Mouse (Mus musculus): ENCODE data around the gene Klhl6. TPM values are rescaled to one million over a fixed set of nuclear protein-coding genes. Genes with fewer than 3 reads are reported as not detected.
"Not testable (repeated sequence)": the region's sequence is repeated elsewhere in the genome, so short reads cannot be mapped to it uniquely, and the experiment has no call there.

Gene Klhl6
- 10 to 100 TPM in 1 of 4 experiments, 1 to 10 TPM in 3; 5.3 to 11.0 (median 6.8) TPM for total RNA-seq (2022)

GRCm38 (mm10) chr16:19982537-19983257, at the start of gene Klhl6:
TSS of gene Klhl6 (minus strand) at chr16:19983037.
- peak; percentile 56 for DNase-seq

GRCm38 (mm10) chr16:20027241-20027640, 44.4 kb upstream of the Klhl6 start:
- not testable (repeated sequence) for DNase-seq

DNA sequence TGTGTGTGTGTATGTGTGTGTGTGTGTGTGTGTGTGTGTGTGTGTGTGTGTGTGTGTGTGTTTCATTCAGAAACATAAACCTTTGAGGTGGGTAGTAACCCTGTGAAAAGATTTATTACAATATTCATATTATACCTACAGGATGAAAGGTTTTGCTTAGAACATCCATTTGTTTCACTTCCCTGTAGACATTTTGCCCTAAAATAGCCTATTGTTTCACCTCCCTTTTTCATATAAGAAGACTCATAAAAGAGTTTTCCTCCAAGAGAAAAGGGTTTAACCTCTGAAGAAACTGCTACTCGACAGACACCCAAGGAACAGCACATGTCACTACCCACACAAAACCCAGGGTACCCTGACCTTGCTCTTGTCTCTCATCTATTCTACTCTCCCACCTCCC, 40.0 kb upstream of the Klhl6 start:
- no peak for DNase-seq

DNA sequence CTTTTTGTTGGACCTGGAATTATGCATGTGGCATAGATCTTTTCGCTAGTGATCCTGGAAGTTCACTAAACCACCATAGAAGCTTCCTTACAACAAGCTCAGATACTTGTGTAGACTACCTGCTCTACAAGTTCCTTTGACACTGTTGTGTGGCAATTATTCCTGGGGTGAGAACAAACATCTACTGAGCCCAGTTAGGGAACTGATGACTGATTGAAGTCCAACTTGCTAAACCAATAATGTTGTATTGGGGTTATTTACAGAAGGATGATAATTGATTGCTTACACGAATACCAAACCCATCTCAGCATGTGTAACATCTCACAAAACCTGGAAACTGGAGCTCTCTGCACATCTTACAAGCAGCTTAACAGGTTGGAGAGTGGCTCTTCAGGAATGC, 39.0 kb upstream of the Klhl6 start:
- DNase-seq, result no peak

GRCm38 (mm10) chr16:20012647-20013046, 29.8 kb upstream of the Klhl6 start:
- no peak for DNase-seq

DNA sequence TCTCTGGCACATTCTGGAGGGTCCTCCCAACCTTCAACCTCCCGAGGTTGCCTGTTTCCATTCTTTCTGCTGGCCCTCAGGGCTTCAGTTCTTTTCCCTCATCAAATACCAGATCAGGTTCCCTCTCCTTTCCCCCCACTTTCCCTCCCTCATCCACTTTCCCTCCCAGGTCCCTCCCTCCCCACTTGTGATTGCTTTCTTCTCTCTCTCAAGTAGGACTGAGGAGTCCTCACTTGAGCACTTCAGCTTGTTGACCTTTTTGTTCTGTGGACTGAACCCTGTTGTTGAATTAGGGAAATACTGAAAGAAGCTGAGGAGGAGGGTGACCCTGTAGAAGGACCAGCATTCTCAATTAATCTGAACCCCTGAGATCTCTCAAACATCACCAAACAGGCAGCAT, 23.2 kb upstream of the Klhl6 start:
- DNase-seq, result no peak

DNA sequence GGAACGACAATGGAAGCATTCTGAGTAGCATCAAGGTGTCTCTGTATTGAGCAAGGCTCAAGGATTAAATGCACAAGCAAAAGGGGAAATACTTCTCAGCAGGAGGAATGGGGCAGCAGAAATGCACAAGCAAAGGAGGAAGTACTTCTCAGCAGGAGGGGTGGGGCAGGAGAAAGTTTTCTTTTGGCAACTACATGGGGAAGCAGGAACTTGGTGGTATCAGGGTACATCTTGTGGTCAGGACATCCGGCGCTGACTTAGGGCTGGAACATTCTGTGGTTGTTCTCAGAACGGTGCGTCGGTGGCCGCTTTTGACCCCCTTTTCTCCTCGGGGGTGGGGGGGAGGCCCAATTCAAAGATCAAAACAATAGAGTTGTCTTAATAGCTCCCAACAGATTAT, 17.4 kb upstream of the Klhl6 start:
- not testable (repeated sequence) for DNase-seq

GRCm38 (mm10) chr16:19997616-19998015, 14.8 kb upstream of the Klhl6 start:
- DNase-seq, result no peak

DNA sequence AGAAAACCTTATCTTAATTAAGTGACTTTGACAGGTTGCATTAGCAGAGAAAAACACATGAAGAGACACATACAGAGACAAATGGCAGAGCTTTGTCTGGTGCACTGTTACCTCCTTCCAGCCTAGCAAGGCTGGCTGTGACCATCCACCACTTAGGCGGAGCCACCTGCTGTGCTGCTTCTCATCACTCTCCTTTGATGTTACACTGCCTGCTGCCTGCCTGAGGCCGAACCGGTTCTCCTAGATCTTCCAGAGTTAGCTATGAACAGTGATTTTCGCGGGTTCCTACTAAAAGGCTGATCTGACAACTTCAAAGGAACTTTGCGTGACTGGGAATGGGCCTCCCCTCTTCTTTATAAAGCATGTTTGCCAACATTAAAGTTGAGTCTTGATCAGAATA, 14.1 kb upstream of the Klhl6 start:
- DNase-seq, result not testable (repeated sequence)

DNA sequence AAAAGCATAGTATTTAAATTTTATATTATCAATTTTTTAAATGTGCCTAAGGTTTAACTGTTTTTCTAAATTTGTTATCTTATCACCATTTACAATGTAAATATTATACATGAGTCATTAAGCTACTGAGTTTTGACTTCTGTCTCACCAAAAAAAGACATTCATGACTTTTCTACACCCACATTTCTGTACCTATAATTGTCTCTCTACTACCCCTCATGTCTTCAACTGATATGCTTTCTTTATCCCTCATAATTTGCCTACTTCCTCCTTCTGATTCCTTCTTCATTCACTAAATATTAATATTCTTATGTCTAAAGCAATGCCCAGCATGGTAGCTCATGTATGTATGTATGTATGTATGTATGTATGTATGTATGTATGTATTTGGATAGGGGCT, 13.0 kb upstream of the Klhl6 start:
- no peak for DNase-seq

DNA sequence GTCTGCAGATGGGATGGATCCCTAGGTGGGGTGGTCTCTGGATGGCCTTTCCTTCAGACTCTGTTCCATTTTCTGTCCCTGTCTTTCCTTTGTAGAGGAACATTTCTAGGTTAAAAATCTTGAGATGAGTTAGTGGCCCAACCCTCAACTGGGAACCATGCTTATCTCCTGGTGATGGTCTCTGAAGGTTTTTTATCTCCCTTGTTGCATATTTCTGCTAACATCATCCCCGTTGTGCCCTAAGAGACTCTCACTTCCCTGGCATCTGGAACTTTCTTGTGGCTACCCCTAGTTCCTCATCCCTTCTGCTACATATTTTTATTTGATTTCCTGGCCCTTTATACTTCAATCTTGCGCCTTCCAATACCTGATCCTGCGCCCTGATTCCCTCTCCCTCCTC, 10.4 kb upstream of the Klhl6 start:
- DNase-seq, result no peak

DNA sequence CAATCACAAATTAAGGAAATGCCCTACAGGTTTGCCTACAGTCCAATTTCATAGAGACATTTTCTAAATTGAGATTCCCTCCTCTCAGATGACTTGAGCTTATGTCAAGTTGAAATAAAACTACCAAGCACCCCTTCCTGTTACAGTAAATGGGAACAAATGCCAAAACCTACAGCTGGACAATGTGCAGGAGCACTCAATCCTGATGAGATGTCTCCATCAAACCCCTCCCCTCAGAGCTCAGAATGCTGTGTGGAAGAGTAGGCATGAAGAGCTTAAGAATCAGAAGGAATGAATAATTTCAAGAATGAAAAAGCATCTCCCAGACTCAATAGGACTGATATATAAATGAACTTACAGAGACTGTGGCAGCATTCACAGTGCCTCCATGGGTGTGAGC, 7.7 kb upstream of the Klhl6 start:
- DNase-seq, result no peak

GRCm38 (mm10) chr16:19987589-19987988, 4.8 kb upstream of the Klhl6 start:
- no peak for DNase-seq

- no peak for DNase-seq
These were observed 2.2 kb upstream of the Klhl6 start for GRCm38 (mm10) chr16:19984884-19985643.

DNA sequence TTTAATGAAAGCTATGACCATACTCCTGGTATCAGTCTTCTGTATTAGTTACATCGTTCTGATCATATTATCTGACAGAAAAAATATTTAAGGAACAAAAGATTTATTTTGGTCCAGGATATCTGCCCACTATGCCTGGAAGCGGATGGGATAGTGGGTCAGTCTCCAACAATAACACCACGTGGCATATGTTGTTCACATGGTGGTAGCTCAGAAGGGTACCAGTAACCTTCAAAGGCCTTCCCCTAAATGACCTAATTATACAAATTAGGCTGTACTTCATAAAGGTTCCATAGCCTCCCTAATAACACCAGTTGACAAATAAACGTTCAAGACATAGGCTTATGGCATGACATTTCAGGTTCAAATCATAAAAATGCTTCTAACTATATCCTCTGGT, 722 bp upstream of the Klhl6 start:
- DNase-seq, result no peak

DNA sequence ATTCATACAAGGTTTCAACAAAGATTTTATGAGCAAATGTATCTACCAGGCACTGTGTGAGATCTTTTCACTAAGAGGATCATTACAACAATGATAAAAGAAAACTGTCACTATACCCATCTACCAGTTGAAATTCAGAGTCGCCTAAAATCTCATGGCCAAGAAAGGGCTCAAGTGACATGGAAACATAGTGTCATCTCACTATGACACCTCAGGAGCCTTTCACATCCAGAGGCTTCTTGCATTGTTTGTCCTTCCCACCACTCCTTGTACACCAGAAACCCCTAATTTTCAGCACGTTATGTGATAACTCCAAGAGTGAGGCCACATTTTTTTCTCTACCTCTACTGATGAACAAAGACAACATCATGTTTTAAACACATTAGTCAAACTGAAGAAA, 1.2 kb downstream of the Klhl6 start:
- no peak for DNase-seq

GRCm38 (mm10) chr16:19981006-19981405, 1.8 kb downstream of the Klhl6 start:
- DNase-seq, result no peak

- DNase-seq, result no peak
These were observed 3.1 kb downstream of the Klhl6 start for GRCm38 (mm10) chr16:19979755-19980154.

DNA sequence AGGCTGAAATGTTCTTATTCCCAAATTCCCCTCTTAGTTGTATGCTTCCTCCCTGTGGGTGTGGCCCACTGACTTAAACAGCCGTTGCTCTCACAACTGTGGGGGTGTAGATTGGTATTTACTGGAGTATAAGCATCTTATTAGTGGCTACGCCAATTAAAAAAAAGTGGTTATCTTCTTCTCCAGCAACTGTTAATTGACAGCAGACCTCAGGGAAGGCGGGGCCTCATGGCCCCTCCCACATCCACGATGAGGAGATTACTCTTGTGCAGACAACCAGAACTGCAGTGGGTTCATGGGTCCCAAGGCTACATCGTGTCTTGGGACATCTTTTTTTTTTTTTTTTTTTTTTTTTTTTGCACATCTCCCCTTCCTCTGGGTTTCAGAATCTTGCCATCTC, 5.6 kb downstream of the Klhl6 start:
- no peak for DNase-seq

GRCm38 (mm10) chr16:19976825-19977224, 6.0 kb downstream of the Klhl6 start:
- no peak for DNase-seq

DNA sequence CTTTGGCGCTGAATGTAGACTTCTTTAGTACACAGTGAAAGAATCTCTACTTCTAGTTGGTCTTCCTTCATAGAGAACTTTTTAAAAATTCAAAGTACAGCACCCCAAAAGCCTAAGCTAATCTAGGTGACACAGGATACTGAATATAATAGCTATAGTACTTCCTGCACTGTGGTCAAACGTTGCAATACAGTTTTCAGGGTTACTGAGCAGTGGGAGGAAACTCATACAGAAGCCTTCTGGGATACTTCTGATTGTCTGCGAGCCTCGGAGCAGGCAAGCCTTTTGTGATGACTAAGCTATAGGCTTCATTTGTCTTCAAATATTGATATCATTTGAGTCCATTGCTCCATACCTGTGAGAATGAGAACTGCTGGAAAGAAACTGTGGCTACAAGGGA, 7.4 kb downstream of the Klhl6 start:
- no peak for DNase-seq

- DNase-seq, result no peak
These were observed 9.4 kb downstream of the Klhl6 start for GRCm38 (mm10) chr16:19973480-19973879.

DNA sequence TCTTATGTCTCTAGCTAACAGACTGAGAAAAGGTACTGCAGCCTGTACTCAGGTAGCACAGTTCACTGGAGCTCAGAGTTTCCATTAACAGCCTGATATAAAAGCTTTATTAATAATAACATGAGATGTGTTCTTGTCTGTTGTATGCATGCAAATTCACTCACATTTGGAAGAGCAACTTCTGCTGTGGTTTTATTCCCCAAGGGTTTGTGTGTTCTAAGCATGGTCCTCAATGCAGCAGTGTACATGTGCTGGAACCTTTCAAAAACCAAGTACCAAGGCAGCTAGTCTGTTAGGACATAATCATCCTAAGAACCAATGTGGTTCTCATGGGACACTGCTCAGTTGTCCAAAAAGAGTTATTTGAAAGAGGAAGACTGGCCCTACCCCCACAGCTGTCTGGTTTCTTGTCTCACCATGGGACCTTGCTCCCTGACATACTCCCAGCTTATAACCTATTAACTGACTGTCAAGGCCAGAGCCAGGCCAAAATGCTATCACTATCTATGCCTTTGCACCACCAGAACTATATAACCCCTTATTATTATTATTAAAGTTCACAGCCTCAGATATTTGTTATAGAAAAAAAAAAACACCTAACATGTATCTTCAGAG, 10.0 kb downstream of the Klhl6 start:
- DNase-seq, result no peak

DNA sequence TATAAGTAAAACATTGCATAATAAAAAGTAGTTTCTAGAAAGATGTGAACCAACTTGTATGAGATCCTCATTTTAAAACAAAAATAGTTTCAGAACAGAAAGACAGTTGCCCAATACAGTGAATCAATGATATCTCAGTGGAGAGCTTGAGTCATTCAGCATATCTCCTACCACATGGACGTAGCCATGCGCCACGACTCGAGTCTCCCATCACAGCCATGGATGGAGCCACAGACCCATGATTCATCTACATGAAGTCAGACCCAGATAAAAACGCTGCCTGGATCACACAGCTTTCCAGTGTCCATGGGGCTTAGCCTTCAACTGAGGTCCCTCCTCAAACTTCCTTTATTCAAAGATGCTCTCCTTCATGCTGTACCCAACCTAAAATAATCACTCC, 13.3 kb downstream of the Klhl6 start:
- no peak for DNase-seq
